ENCODE assay signal across 27 mouse cellular contexts in genomic region chr2:167748297-167748696, GRCm38 (mm10). TPM values are rescaled to one million over a fixed set of nuclear protein-coding genes. Genes with fewer than 3 reads are reported as not detected.
DNase-seq lines count a peak whose midpoint lies in the region; ATAC-seq and TF ChIP-seq lines count a peak whose summit lies in the region.
"Had no signal": no experiment of that assay in that cellular context is flagged by ENCODE, and none has a peak within 500 bp of the region (broad histone marks: within the 10 kb centered on the region; RNA-seq: fewer than 3 reads in every experiment).

No protein-coding gene starts in this region.

- DNase-seq in liver, postnatal 0 days, result no peak
- DNase-seq in Patski (ENCODE audit: low read depth, low spot score), result no peak
- no peak for DNase-seq in limb, embryonic 10.5 days (ENCODE audit: low spot score)
- DNase-seq in forebrain, embryonic 10.5 days (ENCODE audit: extremely low spot score, low spot score), result no peak
- no peak for DNase-seq in cerebellum, adult 9-10 months
- DNase-seq: adrenal gland, postnatal 25 days; cerebellum, adult 11-12 months; cerebellum, postnatal 25 days; embryo, embryonic 11 days; gastrocnemius, postnatal 36 days; heart, adult 2 months; heart, postnatal 36 days; kidney, postnatal 25 days; liver, embryonic 13.5 days; lung, embryonic 14.5 days; right cerebral cortex, postnatal 25 days; spleen, adult 18-20 months; thymus, adult 2 months; thymus, postnatal 4 days had no signal

- POLR2A ChIA-PET in Patski (lab: Charles Lee), result interaction anchor here (0.7 kb wide), 1 partner anchor 29 kb away, joined by 3 read pairs; no protein-coding TSS in a partner anchor

- TF ChIP-seq CTCF in liver, postnatal 0 days (IDR thresholded peaks at IDR 0.05; ENCODE audit: low read depth), result no peak
- no peak for TF ChIP-seq CTCF in Patski (IDR thresholded peaks at IDR 0.05)

- TF ChIP-seq EP300 in liver, postnatal 0 days (IDR thresholded peaks at IDR 0.05; ENCODE audit: low read depth), result no peak

- H3K9me3 ChIP-seq in liver, postnatal 0 days (ENCODE audit: low read length), result no peaks in the 10 kb centered on the region
- no peaks in the 10 kb centered on the region for H3K9me3 ChIP-seq in liver, embryonic 12.5 days (replicated peaks)
- no peaks in the 10 kb centered on the region for H3K9me3 ChIP-seq in limb, embryonic 10.5 days (replicated peaks)
- H3K9me3 ChIP-seq in forebrain, embryonic 10.5 days, result no peaks in the 10 kb centered on the region
- H3K9me3 ChIP-seq: heart, embryonic 15.5 days; limb, embryonic 13.5 days; liver, embryonic 13.5 days; midbrain, embryonic 12.5 days; neural tube, embryonic 15.5 days; stomach, embryonic 15.5 days had no signal

- H3K36me3 ChIP-seq in liver, postnatal 0 days (replicated peaks; ENCODE audit: insufficient read depth, low read length), result no peaks in the 10 kb centered on the region
- H3K36me3 ChIP-seq in liver, embryonic 12.5 days, result no peaks in the 10 kb centered on the region
- H3K36me3 ChIP-seq in limb, embryonic 10.5 days, result no peaks in the 10 kb centered on the region
- H3K36me3 ChIP-seq in forebrain, embryonic 10.5 days (replicated peaks), result no peaks in the 10 kb centered on the region
- H3K36me3 ChIP-seq: heart, embryonic 15.5 days; limb, embryonic 13.5 days; liver, embryonic 13.5 days; midbrain, embryonic 12.5 days; neural tube, embryonic 15.5 days; stomach, embryonic 15.5 days had no signal

- H3K4me3 ChIP-seq in liver, postnatal 0 days (ENCODE audit: low read depth, low read length), result no peak overlapping the region
- H3K4me3 ChIP-seq in liver, embryonic 12.5 days, result no peak overlapping the region
- no peak overlapping the region for H3K4me3 ChIP-seq in limb, embryonic 10.5 days
- no peak overlapping the region for H3K4me3 ChIP-seq in forebrain, embryonic 10.5 days
- H3K4me3 ChIP-seq: heart, adult 2 months; heart, embryonic 15.5 days; limb, embryonic 13.5 days; liver, embryonic 13.5 days; midbrain, embryonic 12.5 days; neural tube, embryonic 15.5 days; stomach, embryonic 15.5 days had no signal

- H3K9ac ChIP-seq in liver, postnatal 0 days (replicated peaks), result no peak overlapping the region
- H3K9ac ChIP-seq in liver, embryonic 12.5 days, result no peak overlapping the region
- H3K9ac ChIP-seq: heart, embryonic 15.5 days; hindbrain, embryonic 14.5 days; limb, embryonic 13.5 days; lung, embryonic 14.5 days; midbrain, embryonic 12.5 days; neural tube, embryonic 15.5 days; stomach, embryonic 15.5 days had no signal

- no peaks in the 10 kb centered on the region for H3K27me3 ChIP-seq in liver, postnatal 0 days (ENCODE audit: insufficient read depth, low read length)
- H3K27me3 ChIP-seq in liver, embryonic 12.5 days (replicated peaks), result 0 out of 2 replicates have a peak, but pooled peaks cover 2% of the 10 kb centered on the region
- no peaks in the 10 kb centered on the region for H3K27me3 ChIP-seq in Patski
- no peaks in the 10 kb centered on the region for H3K27me3 ChIP-seq in limb, embryonic 10.5 days (ENCODE audit: low read depth, poor library complexity, severe bottlenecking)
- no peaks in the 10 kb centered on the region for H3K27me3 ChIP-seq in forebrain, embryonic 10.5 days (ENCODE audit: poor library complexity, severe bottlenecking)
- H3K27me3 ChIP-seq: limb, embryonic 13.5 days; liver, embryonic 13.5 days; midbrain, embryonic 12.5 days; neural tube, embryonic 15.5 days; stomach, embryonic 15.5 days had no signal

- peaks cover 30% of the 10 kb centered on the region for H3K4me1 ChIP-seq in liver, postnatal 0 days (ENCODE audit: insufficient read depth)
- H3K4me1 ChIP-seq in liver, embryonic 12.5 days, result peaks cover 32% of the 10 kb centered on the region
- peaks cover 28% of the 10 kb centered on the region for H3K4me1 ChIP-seq in limb, embryonic 10.5 days
- peaks cover 45% of the 10 kb centered on the region for H3K4me1 ChIP-seq in forebrain, embryonic 10.5 days

- ATAC-seq in liver, postnatal 0 days, result no peak
- ATAC-seq in liver, embryonic 12.5 days, result no peak
- ATAC-seq in Patski, result peak; percentile 24
- no peak for ATAC-seq in frontal cortex, adult (ENCODE audit: low TSS enrichment)

- CTCF ChIA-PET in Patski (lab: Charles Lee), result interaction anchor here (1.4 kb wide), 1 partner anchor 17 kb away, joined by 3 read pairs; no protein-coding TSS in a partner anchor

- in situ Hi-C loops in Patski (cut with MboI; ENCODE audit: low pct_unique_long_range_greater_than_20kb), result no loop called here

- WGBS in liver, postnatal 0 days (ENCODE audit: insufficient replicate concordance), result 69% methylated on average over 6 of the region's 6 CpGs
- 80% methylated on average over 6 of the region's 6 CpGs for WGBS in liver, embryonic 12.5 days (ENCODE audit: insufficient replicate concordance)
- WGBS in limb, embryonic 10.5 days, result 92% methylated on average over 6 of the region's 6 CpGs
- WGBS in forebrain, embryonic 10.5 days, result 90% methylated on average over 6 of the region's 6 CpGs

- peak overlapping the region; percentile 48; the same call in 1 of the 2 replicates for H3K27ac ChIP-seq in liver, postnatal 0 days (ENCODE audit: low read depth)
- no peak overlapping the region for H3K27ac ChIP-seq in liver, embryonic 12.5 days
- H3K27ac ChIP-seq in limb, embryonic 10.5 days, result peak overlapping the region; percentile 53; the same call in 1 of the 2 replicates
- H3K27ac ChIP-seq in forebrain, embryonic 10.5 days, result no peak overlapping the region
- H3K27ac ChIP-seq: heart, adult 2 months; heart, embryonic 15.5 days; hindbrain, embryonic 14.5 days; limb, embryonic 13.5 days; liver, embryonic 13.5 days; midbrain, embryonic 12.5 days; neural tube, embryonic 15.5 days had no signal

- H3K4me2 ChIP-seq in liver, postnatal 0 days (ENCODE audit: low read depth, low read length), result no peak overlapping the region
- no peak overlapping the region for H3K4me2 ChIP-seq in liver, embryonic 12.5 days
- H3K4me2 ChIP-seq: heart, embryonic 15.5 days; hindbrain, embryonic 14.5 days; limb, embryonic 13.5 days; lung, embryonic 14.5 days; midbrain, embryonic 12.5 days; neural tube, embryonic 15.5 days; stomach, embryonic 15.5 days had no signal

RNA-seq across cellular contexts. Expression of gene Tmem189, which starts 58.7 kb away (rescaled TPM):
- polyA plus RNA-seq in liver, postnatal 0 days (2015; fragmentation: Nextera tagmentation; extraction: Ambion mirVana), result 9.8 and 10.1 TPM in 2 replicates
- 27.3 and 30.4 TPM in 2 replicates for polyA plus RNA-seq in liver, embryonic 12.5 days (2016; fragmentation: Nextera tagmentation; extraction: Ambion mirVana)
- 36.1 TPM for polyA plus RNA-seq in Patski (2021)
- 41.9 and 43.2 TPM in 2 replicates for polyA plus RNA-seq in limb, embryonic 10.5 days (2016; fragmentation: Nextera tagmentation; extraction: Ambion mirVana)
- polyA plus RNA-seq in forebrain, embryonic 10.5 days (2016; fragmentation: Nextera tagmentation; extraction: Ambion mirVana), result 31.5 and 34.2 TPM in 2 replicates

RNA-seq across cellular contexts. Expression of gene Cebpb, which starts 59.6 kb away (rescaled TPM):
- polyA plus RNA-seq in liver, postnatal 0 days (2015; fragmentation: Nextera tagmentation; extraction: Ambion mirVana), result 27.5 and 43.6 TPM in 2 replicates
- polyA plus RNA-seq in liver, embryonic 12.5 days (2016; fragmentation: Nextera tagmentation; extraction: Ambion mirVana), result 21.8 and 23.4 TPM in 2 replicates
- 129 TPM for polyA plus RNA-seq in Patski (2021)
- 1.2 and 2.2 TPM in 2 replicates for polyA plus RNA-seq in limb, embryonic 10.5 days (2016; fragmentation: Nextera tagmentation; extraction: Ambion mirVana)
- polyA plus RNA-seq in forebrain, embryonic 10.5 days (2016; fragmentation: Nextera tagmentation; extraction: Ambion mirVana), result 0.33 and 0.44 TPM in 2 replicates

Comparison
In these comparisons a context has a peak if more than half of its experiments do, and no peak if none do; other contexts are left out.
1. H3K27ac ChIP-seq: peak in liver, postnatal 0 days (single experiment) and limb, embryonic 10.5 days (single experiment); none in liver, embryonic 12.5 days (single experiment) and forebrain, embryonic 10.5 days (single experiment).